Mouse (Mus musculus): ENCODE data around the gene Crybg2. TPM values are rescaled to one million over a fixed set of nuclear protein-coding genes. Genes with fewer than 3 reads are reported as not detected.

Gene Crybg2
- polyA plus RNA-seq, 1 experiment from 2014 or later, result 7.3 TPM

GRCm38 (mm10) chr4:134129482-134129881, 68.9 kb downstream of the Crybg2 start:
- no peaks in the 10 kb centered on the region for H3K27me3 ChIP-seq (ENCODE audit: control insufficient read depth, insufficient read depth, low read length)
- peak overlapping the region; percentile 84; the same call in 1 of the 2 replicates for H3K4me3 ChIP-seq (ENCODE audit: low read depth, low read length)
- H3K4me1 ChIP-seq (ENCODE audit: control insufficient read depth, insufficient read depth, low read length), result peaks cover 28% of the 10 kb centered on the region
- H3K9ac ChIP-seq (replicated peaks; ENCODE audit: low read depth, low read length), result no peak overlapping the region
- no peaks in the 10 kb centered on the region for H3K36me3 ChIP-seq (ENCODE audit: control insufficient read depth, insufficient read depth, low read length)
- WGBS, result 39% methylated on average over 6 of the region's 6 CpGs
- peak overlapping the region; percentile 75 for H3K4me2 ChIP-seq (replicated peaks; ENCODE audit: low read depth, low read length)
- peak overlapping the region; percentile 97 for H3K27ac ChIP-seq (ENCODE audit: low read length)
- ATAC-seq (ENCODE audit: insufficient number of reproducible peaks, insufficient read depth, low FRiP score, low read depth), result no peak
- no peaks in the 10 kb centered on the region for H3K9me3 ChIP-seq (ENCODE audit: control insufficient read depth, low read depth, low read length)

GRCm38 (mm10) chr4:134132117-134132516, 71.5 kb downstream of the Crybg2 start:
- Histone ChIP-seq H3K27ac (ENCODE audit: low read length) (no peak overlapping the region), H3K4me1 (ENCODE audit: control insufficient read depth, insufficient read depth, low read length) (peaks cover 21% of the 10 kb centered on the region), H3K9ac (replicated peaks; ENCODE audit: low read depth, low read length) (no peak overlapping the region), H3K4me2 (replicated peaks; ENCODE audit: low read depth, low read length) (no peak overlapping the region), H3K4me3 (ENCODE audit: low read depth, low read length) (no peak overlapping the region), H3K27me3 (ENCODE audit: control insufficient read depth, insufficient read depth, low read length) (no peaks in the 10 kb centered on the region), H3K9me3 (ENCODE audit: control insufficient read depth, low read depth, low read length) (no peaks in the 10 kb centered on the region), H3K36me3 (ENCODE audit: control insufficient read depth, insufficient read depth, low read length) (no peaks in the 10 kb centered on the region)
- ATAC-seq (ENCODE audit: insufficient number of reproducible peaks, insufficient read depth, low FRiP score, low read depth), result no peak
- WGBS, result 62% methylated on average over 3 of the region's 3 CpGs

GRCm38 (mm10) chr4:134132519-134133095, 72.0 kb downstream of the Crybg2 start:
- H3K27ac ChIP-seq (ENCODE audit: low read length), result no peak overlapping the region
- H3K27me3 ChIP-seq (ENCODE audit: control insufficient read depth, insufficient read depth, low read length), result no peaks in the 10 kb centered on the region
- H3K4me1 ChIP-seq (ENCODE audit: control insufficient read depth, insufficient read depth, low read length), result peaks cover 17% of the 10 kb centered on the region
- no peaks in the 10 kb centered on the region for H3K9me3 ChIP-seq (ENCODE audit: control insufficient read depth, low read depth, low read length)
- no peak overlapping the region for H3K4me3 ChIP-seq (ENCODE audit: low read depth, low read length)
- ATAC-seq (ENCODE audit: insufficient number of reproducible peaks, insufficient read depth, low FRiP score, low read depth), result no peak
- no peak overlapping the region for H3K4me2 ChIP-seq (replicated peaks; ENCODE audit: low read depth, low read length)
- H3K36me3 ChIP-seq (ENCODE audit: control insufficient read depth, insufficient read depth, low read length), result no peaks in the 10 kb centered on the region
- 65% methylated on average over 8 of the region's 8 CpGs for WGBS
- no peak overlapping the region for H3K9ac ChIP-seq (replicated peaks; ENCODE audit: low read depth, low read length)

- Histone ChIP-seq H3K36me3 (ENCODE audit: control insufficient read depth, insufficient read depth, low read length) (0 out of 2 replicates have a peak, but pooled peaks cover 4% of the 10 kb centered on the region), H3K4me2 (replicated peaks; ENCODE audit: low read depth, low read length) (no peak overlapping the region), H3K4me1 (ENCODE audit: control insufficient read depth, insufficient read depth, low read length) (no peaks in the 10 kb centered on the region), H3K4me3 (ENCODE audit: low read depth, low read length) (no peak overlapping the region), H3K9me3 (ENCODE audit: control insufficient read depth, low read depth, low read length) (no peaks in the 10 kb centered on the region), H3K27ac (ENCODE audit: low read length) (0 out of 2 replicates have a peak overlapping the region, but pooled peaks have one; percentile 4), H3K27me3 (ENCODE audit: control insufficient read depth, insufficient read depth, low read length) (no peaks in the 10 kb centered on the region), H3K9ac (replicated peaks; ENCODE audit: low read depth, low read length) (no peak overlapping the region)
- WGBS, result 45% methylated on average over 3 of the region's 3 CpGs
- no peak for ATAC-seq (ENCODE audit: insufficient number of reproducible peaks, insufficient read depth, low FRiP score, low read depth)
These were observed 75.8 kb downstream of the Crybg2 start for GRCm38 (mm10) chr4:134136280-134136926.

- 0 out of 2 replicates have a peak, but pooled peaks cover 4% of the 10 kb centered on the region for H3K36me3 ChIP-seq (ENCODE audit: control insufficient read depth, insufficient read depth, low read length)
- no peak overlapping the region for H3K9ac ChIP-seq (replicated peaks; ENCODE audit: low read depth, low read length)
- H3K27me3 ChIP-seq (ENCODE audit: control insufficient read depth, insufficient read depth, low read length), result no peaks in the 10 kb centered on the region
- H3K4me3 ChIP-seq (ENCODE audit: low read depth, low read length), result no peak overlapping the region
- H3K4me1 ChIP-seq (ENCODE audit: control insufficient read depth, insufficient read depth, low read length), result no peaks in the 10 kb centered on the region
- H3K4me2 ChIP-seq (replicated peaks; ENCODE audit: low read depth, low read length), result no peak overlapping the region
- WGBS, result 85% methylated on average over 2 of the region's 2 CpGs
- H3K27ac ChIP-seq (ENCODE audit: low read length), result no peak overlapping the region
- ATAC-seq (ENCODE audit: insufficient number of reproducible peaks, insufficient read depth, low FRiP score, low read depth), result no peak
- H3K9me3 ChIP-seq (ENCODE audit: control insufficient read depth, low read depth, low read length), result no peaks in the 10 kb centered on the region
These were observed 78.2 kb downstream of the Crybg2 start for GRCm38 (mm10) chr4:134138857-134139256.

Other genes with a start within 250 kb of the Crybg2 start
- 58.8 and 60.1 TPM in 2 replicates for gene Rps6ka1, start 173.0 kb upstream of the Crybg2 start, polyA plus RNA-seq (2014; fragmentation: Nextera tagmentation; extraction: Ambion mirVana)
- gene Hmgn2, start 92.2 kb upstream of the Crybg2 start, polyA plus RNA-seq (2014; fragmentation: Nextera tagmentation; extraction: Ambion mirVana), result 2,604 and 2,626 TPM in 2 replicates
- gene Dhdds, start 59.9 kb upstream of the Crybg2 start, polyA plus RNA-seq (2014; fragmentation: Nextera tagmentation; extraction: Ambion mirVana), result 42.6 and 50.4 TPM in 2 replicates
- 0.07 TPM in 2 replicates for gene Lin28a, start 42.0 kb upstream of the Crybg2 start, polyA plus RNA-seq (2014; fragmentation: Nextera tagmentation; extraction: Ambion mirVana)
- gene Zfp683, start 7.0 kb upstream of the Crybg2 start, polyA plus RNA-seq (2014; fragmentation: Nextera tagmentation; extraction: Ambion mirVana), result not detected in 2 replicates
- gene Cd52, start 34.3 kb downstream of the Crybg2 start, polyA plus RNA-seq (2014; fragmentation: Nextera tagmentation; extraction: Ambion mirVana), result 16.3 and 16.4 TPM in 2 replicates
- 7.0 and 8.3 TPM in 2 replicates for gene Ubxn11, start 41.8 kb downstream of the Crybg2 start, polyA plus RNA-seq (2014; fragmentation: Nextera tagmentation; extraction: Ambion mirVana)
- gene Sh3bgrl3, start 68.0 kb downstream of the Crybg2 start, polyA plus RNA-seq (2014; fragmentation: Nextera tagmentation; extraction: Ambion mirVana), result 403 and 435 TPM in 2 replicates
- 43.2 and 55.9 TPM in 2 replicates for gene Cep85, start 126.3 kb downstream of the Crybg2 start, polyA plus RNA-seq (2014; fragmentation: Nextera tagmentation; extraction: Ambion mirVana)
- gene Gm7534, start 142.2 kb downstream of the Crybg2 start, polyA plus RNA-seq (2014; fragmentation: Nextera tagmentation; extraction: Ambion mirVana), result not detected in 2 replicates
- gene Catsper4, start 166.6 kb downstream of the Crybg2 start, polyA plus RNA-seq (2014; fragmentation: Nextera tagmentation; extraction: Ambion mirVana), result 0.32 TPM in 1 of 2 replicates, not detected in the other
- gene Cnksr1, start 177.6 kb downstream of the Crybg2 start, polyA plus RNA-seq (2014; fragmentation: Nextera tagmentation; extraction: Ambion mirVana), result 5.7 and 6.3 TPM in 2 replicates
- gene E130218I03Rik, start 182.8 kb downstream of the Crybg2 start, polyA plus RNA-seq (2014; fragmentation: Nextera tagmentation; extraction: Ambion mirVana), result 0.36 and 0.41 TPM in 2 replicates
- gene Zfp593, start 184.8 kb downstream of the Crybg2 start, polyA plus RNA-seq (2014; fragmentation: Nextera tagmentation; extraction: Ambion mirVana), result 14.8 and 16.5 TPM in 2 replicates
- not detected in 2 replicates for gene Gm30191, start 186.1 kb downstream of the Crybg2 start, polyA plus RNA-seq (2014; fragmentation: Nextera tagmentation; extraction: Ambion mirVana)
- 4.1 and 4.5 TPM in 2 replicates for gene Grrp1, start 193.3 kb downstream of the Crybg2 start, polyA plus RNA-seq (2014; fragmentation: Nextera tagmentation; extraction: Ambion mirVana)
- 19.0 and 19.6 TPM in 2 replicates for gene Pdik1l, start 227.1 kb downstream of the Crybg2 start, polyA plus RNA-seq (2014; fragmentation: Nextera tagmentation; extraction: Ambion mirVana)